Mouse (Mus musculus) intestine, embryonic 15.5 days (tissue): ENCODE measurements at regions not wholly inside any gene's neighbourhood (a gene's known extent, or its start where the extent isn't known, plus 50 kb on each side); places are given as distances from the start of the nearest gene placed in this dataset.

Experiments
- ATAC-seq: fragments of 200-750 bp; cut with Nextera tagmentation; 2 replicates; pipeline ENCODE4 v1.8.0; 2017; ENCODE audit warnings: moderate TSS enrichment, moderate library complexity
- H3K27ac ChIP-seq: fragments of 300-500 bp; sonication (generic); 2 replicates; pipeline ENCODE4 v1.5.1; 2015; ENCODE audit warnings: mild to moderate bottlenecking, inconsistent platforms
- H3K27me3 ChIP-seq: fragments of 300-500 bp; sonication (generic); replicated peaks from 2 replicates; pipeline ENCODE4 v1.6.1; 2015; ENCODE audit warnings: inconsistent platforms
- H3K36me3 ChIP-seq: fragments of 300-500 bp; sonication (generic); 2 replicates; pipeline ENCODE4 v1.6.1; 2015; ENCODE audit warnings: inconsistent platforms
- H3K4me1 ChIP-seq: fragments of 300-500 bp; sonication (generic); replicated peaks from 2 replicates; pipeline ENCODE4 v1.6.1; 2015; ENCODE audit warnings: inconsistent platforms
- H3K4me2 ChIP-seq: fragments of 300-500 bp; sonication (generic); replicated peaks from 2 replicates; pipeline ENCODE4 v1.6.1; 2015; ENCODE audit warnings: mild to moderate bottlenecking, inconsistent platforms
- H3K4me3 ChIP-seq: fragments of 300-500 bp; sonication (generic); replicated peaks from 2 replicates; pipeline ENCODE4 v1.5.1; 2015; ENCODE audit warnings: inconsistent platforms
- H3K9ac ChIP-seq: fragments of 300-500 bp; sonication (generic); 2 replicates; pipeline ENCODE4 v1.6.1; 2015; ENCODE audit warnings: inconsistent platforms
- H3K9me3 ChIP-seq: fragments of 300-500 bp; sonication (generic); 2 replicates; pipeline ENCODE4 v1.6.1; 2016; ENCODE audit warnings: inconsistent platforms
- WGBS: fragments of 180-500 bp; shearing (Covaris S2); methylation state at CpG from one replicate; pipeline ENCODE4 v1.1.7; 2015; 5-methylcytosine and 5-hydroxymethylcytosine counted together

GRCm38 (mm10) chr10:70336741-70337140 is 91.8 kb downstream of the Slc16a9 start:
- WGBS: 77% methylated on average over 1 of the region's 1 CpGs
- Histone ChIP-seq H3K36me3 (no peaks in the 10 kb centered on the region), H3K4me2 (no peak overlapping the region), H3K9me3 (peaks cover 4% of the 10 kb centered on the region; the same call in 1 of the 2 replicates), H3K27ac (no peak overlapping the region), H3K4me3 (no peak overlapping the region), H3K27me3 (no peaks in the 10 kb centered on the region), H3K4me1 (no peaks in the 10 kb centered on the region), H3K9ac (no peak overlapping the region)
- no peak for ATAC-seq

- Histone ChIP-seq H3K4me2 (no peak overlapping the region), H3K9ac (no peak overlapping the region), H3K4me1 (no peaks in the 10 kb centered on the region), H3K27me3 (no peaks in the 10 kb centered on the region), H3K4me3 (no peak overlapping the region), H3K9me3 (no peaks in the 10 kb centered on the region), H3K27ac (no peak overlapping the region), H3K36me3 (no peaks in the 10 kb centered on the region)
- 36% methylated on average over 5 of the region's 5 CpGs for WGBS
- ATAC-seq: no peak
These were observed 80.9 kb upstream of the Fam13c start for GRCm38 (mm10) chr10:70359421-70359820.

GRCm38 (mm10) chr10:70359834-70360233 is 80.4 kb upstream of the Fam13c start:
- ATAC-seq: peak; percentile 53; the same call in 1 of the 2 replicates
- no peaks in the 10 kb centered on the region for H3K27me3 ChIP-seq
- no peaks in the 10 kb centered on the region for H3K4me1 ChIP-seq
- no peaks in the 10 kb centered on the region for H3K9me3 ChIP-seq
- H3K4me3 ChIP-seq: no peak overlapping the region
- no peak overlapping the region for H3K27ac ChIP-seq
- no peaks in the 10 kb centered on the region for H3K36me3 ChIP-seq
- 40% methylated on average over 7 of the region's 7 CpGs for WGBS
- no peak overlapping the region for H3K9ac ChIP-seq
- no peak overlapping the region for H3K4me2 ChIP-seq

- Histone ChIP-seq H3K27ac (no peak overlapping the region), H3K4me1 (no peaks in the 10 kb centered on the region), H3K27me3 (no peaks in the 10 kb centered on the region), H3K4me2 (no peak overlapping the region), H3K9ac (no peak overlapping the region), H3K36me3 (no peaks in the 10 kb centered on the region), H3K4me3 (no peak overlapping the region), H3K9me3 (no peaks in the 10 kb centered on the region)
- no peak for ATAC-seq
- 81% methylated on average over 4 of the region's 4 CpGs for WGBS
These were observed 77.2 kb upstream of the Fam13c start for GRCm38 (mm10) chr10:70363054-70363453.

GRCm38 (mm10) chr10:70364218-70364975 is 75.9 kb upstream of the Fam13c start:
- H3K9ac ChIP-seq: no peak overlapping the region
- H3K36me3 ChIP-seq: no peaks in the 10 kb centered on the region
- no peak for ATAC-seq
- no peak overlapping the region for H3K4me3 ChIP-seq
- no peaks in the 10 kb centered on the region for H3K27me3 ChIP-seq
- H3K27ac ChIP-seq: no peak overlapping the region
- 34% methylated on average over 14 of the region's 14 CpGs for WGBS
- no peaks in the 10 kb centered on the region for H3K4me1 ChIP-seq
- no peaks in the 10 kb centered on the region for H3K9me3 ChIP-seq
- no peak overlapping the region for H3K4me2 ChIP-seq

GRCm38 (mm10) chr10:70364976-70365345 is 75.3 kb upstream of the Fam13c start:
- Histone ChIP-seq H3K9me3 (no peaks in the 10 kb centered on the region), H3K27me3 (no peaks in the 10 kb centered on the region), H3K27ac (no peak overlapping the region), H3K4me3 (no peak overlapping the region), H3K4me2 (no peak overlapping the region), H3K9ac (no peak overlapping the region), H3K36me3 (no peaks in the 10 kb centered on the region), H3K4me1 (no peaks in the 10 kb centered on the region)
- no peak for ATAC-seq
- WGBS: 89% methylated on average over 9 of the region's 9 CpGs

- no peak overlapping the region for H3K4me3 ChIP-seq
- H3K27ac ChIP-seq: no peak overlapping the region
- no peak overlapping the region for H3K9ac ChIP-seq
- no peak for ATAC-seq
- no peaks in the 10 kb centered on the region for H3K36me3 ChIP-seq
- H3K4me2 ChIP-seq: no peak overlapping the region
- WGBS: 83% methylated on average over 9 of the region's 9 CpGs
- H3K27me3 ChIP-seq: no peaks in the 10 kb centered on the region
- no peaks in the 10 kb centered on the region for H3K4me1 ChIP-seq
- no peaks in the 10 kb centered on the region for H3K9me3 ChIP-seq
These were observed 74.8 kb upstream of the Fam13c start for GRCm38 (mm10) chr10:70365504-70365903.

- Histone ChIP-seq H3K27me3 (no peaks in the 10 kb centered on the region), H3K36me3 (no peaks in the 10 kb centered on the region), H3K4me1 (no peaks in the 10 kb centered on the region), H3K9me3 (no peaks in the 10 kb centered on the region), H3K9ac (no peak overlapping the region), H3K27ac (no peak overlapping the region), H3K4me2 (no peak overlapping the region), H3K4me3 (no peak overlapping the region)
- ATAC-seq: no peak
- WGBS: 90% methylated on average over 11 of the region's 11 CpGs
These were observed 72.4 kb upstream of the Fam13c start for GRCm38 (mm10) chr10:70367866-70368265.

- Histone ChIP-seq H3K9me3 (no peaks in the 10 kb centered on the region), H3K27ac (no peak overlapping the region), H3K4me3 (no peak overlapping the region), H3K4me1 (no peaks in the 10 kb centered on the region), H3K9ac (no peak overlapping the region), H3K27me3 (no peaks in the 10 kb centered on the region), H3K36me3 (no peaks in the 10 kb centered on the region), H3K4me2 (no peak overlapping the region)
- ATAC-seq: no peak
- 42% methylated on average over 7 of the region's 7 CpGs for WGBS
These were observed 71.6 kb upstream of the Fam13c start for GRCm38 (mm10) chr10:70368685-70369084.

- Histone ChIP-seq H3K27me3 (no peaks in the 10 kb centered on the region), H3K4me1 (no peaks in the 10 kb centered on the region), H3K36me3 (no peaks in the 10 kb centered on the region), H3K4me3 (no peak overlapping the region), H3K4me2 (no peak overlapping the region), H3K9me3 (no peaks in the 10 kb centered on the region), H3K27ac (no peak overlapping the region), H3K9ac (no peak overlapping the region)
- no peak for ATAC-seq
- 68% methylated on average over 6 of the region's 6 CpGs for WGBS
These were observed 67.7 kb upstream of the Fam13c start for GRCm38 (mm10) chr10:70372411-70373136.

- ATAC-seq: no peak
- Histone ChIP-seq H3K4me2 (no peak overlapping the region), H3K36me3 (no peaks in the 10 kb centered on the region), H3K4me3 (no peak overlapping the region), H3K27ac (no peak overlapping the region), H3K27me3 (no peaks in the 10 kb centered on the region), H3K9me3 (no peaks in the 10 kb centered on the region), H3K4me1 (no peaks in the 10 kb centered on the region), H3K9ac (no peak overlapping the region)
- WGBS: 82% methylated on average over 8 of the region's 8 CpGs
These were observed 67.1 kb upstream of the Fam13c start for GRCm38 (mm10) chr10:70373207-70373606.

- no peaks in the 10 kb centered on the region for H3K9me3 ChIP-seq
- no peak overlapping the region for H3K4me2 ChIP-seq
- no peaks in the 10 kb centered on the region for H3K36me3 ChIP-seq
- no peaks in the 10 kb centered on the region for H3K4me1 ChIP-seq
- WGBS: 81% methylated on average over 5 of the region's 5 CpGs
- H3K4me3 ChIP-seq: no peak overlapping the region
- ATAC-seq: no peak
- no peak overlapping the region for H3K9ac ChIP-seq
- no peak overlapping the region for H3K27ac ChIP-seq
- no peaks in the 10 kb centered on the region for H3K27me3 ChIP-seq
These were observed 66.4 kb upstream of the Fam13c start for GRCm38 (mm10) chr10:70373836-70374235.

GRCm38 (mm10) chr10:70374726-70375125 is 65.6 kb upstream of the Fam13c start:
- ATAC-seq: no peak
- H3K9ac ChIP-seq: no peak overlapping the region
- WGBS: 77% methylated on average over 7 of the region's 7 CpGs
- no peak overlapping the region for H3K4me3 ChIP-seq
- H3K4me2 ChIP-seq: no peak overlapping the region
- no peak overlapping the region for H3K27ac ChIP-seq
- H3K27me3 ChIP-seq: no peaks in the 10 kb centered on the region
- no peaks in the 10 kb centered on the region for H3K4me1 ChIP-seq
- H3K9me3 ChIP-seq: no peaks in the 10 kb centered on the region
- no peaks in the 10 kb centered on the region for H3K36me3 ChIP-seq
